Mouse (Mus musculus) kidney, adult 2 months (tissue): ENCODE data around the gene Aqp7.

ENCODE experiments used
- CTCF ChIP-seq: fragments of 200-500 bp; conservative IDR thresholded peaks from 2 replicates; pipeline ENCODE4 v1.5.1; 2011; ENCODE audit warnings: low read depth, mild to moderate bottlenecking, control low read depth, low read length, moderate library complexity, mixed read lengths; ENCODE audit not compliant: insufficient read depth, insufficient read length
- POLR2A ChIP-seq: fragments of 200-500 bp; IDR thresholded peaks from one replicate; pipeline ENCODE4 v1.6.1; 2011; ENCODE audit warnings: low read depth, low read length, control low read depth

GRCm38 (mm10) chr4:41063351-41063750, 15.4 kb upstream of the Aqp7 start:
- TF ChIP-seq CTCF (no peak), POLR2A (no peak)
